Mouse (Mus musculus): ENCODE measurements around the gene Bik.

GRCm38 (mm10) chr15:83584741-83585220 lies 58.1 kb downstream of the Bik start:
- TF ChIP-seq POLR2A (IDR thresholded peaks at IDR 0.05; ENCODE audit: extremely low read depth, insufficient read depth, low read length) = no peak
- TF ChIP-seq CTCF (IDR thresholded peaks at IDR 0.05; ENCODE audit: extremely low read depth, insufficient read depth, low read length) = no peak

All from cortical plate, adult 2 months (tissue).